Mouse (Mus musculus) bone marrow, adult 2 months (tissue): ENCODE measurements at regions not wholly inside any gene's neighbourhood (a gene's known extent, or its start where the extent isn't known, plus 50 kb on each side); places are given as distances from the start of the nearest gene placed in this dataset.

Source experiments
- CTCF ChIP-seq: fragments of 200-500 bp; IDR thresholded peaks from 2 replicates; pipeline ENCODE4 v1.5.1; 2011; ENCODE audit warnings: low read length, control low read depth; ENCODE audit not compliant: control insufficient read depth, insufficient read depth
- POLR2A ChIP-seq: fragments of 200-500 bp; IDR thresholded peaks from 2 replicates; pipeline ENCODE4 v1.6.1; 2011; ENCODE audit warnings: low read depth, mild to moderate bottlenecking, control low read depth, low read length, borderline replicate concordance; ENCODE audit not compliant: control insufficient read depth

- no peak for TF ChIP-seq CTCF
- TF ChIP-seq POLR2A: no peak
These were observed 554.5 kb downstream of the Gm9195 start for GRCm38 (mm10) chr14:71937157-71937485.
